Mouse (Mus musculus): ENCODE measurements at regions not wholly inside any gene's neighbourhood (a gene's known extent, or its start where the extent isn't known, plus 50 kb on each side); places are given as distances from the start of the nearest gene placed in this dataset.
A peak's percentile ranks its signal among the peaks of the same experiment; 100 is the strongest.

- Histone ChIP-seq H3K9me3 (ENCODE audit: low read depth, low read length) (no peaks in the 10 kb centered on the region), H3K4me3 (ENCODE audit: low read depth, low read length) (no peak overlapping the region), H3K27ac (ENCODE audit: low read depth) (no peak overlapping the region), H3K4me1 (ENCODE audit: insufficient read depth) (no peaks in the 10 kb centered on the region), H3K4me2 (no peak overlapping the region), H3K27me3 (ENCODE audit: insufficient read depth, low read length) (no peaks in the 10 kb centered on the region), H3K36me3 (ENCODE audit: insufficient read depth) (no peaks in the 10 kb centered on the region), H3K9ac (no peak overlapping the region)
- ATAC-seq (ENCODE audit: insufficient read depth): no peak
- no peak for DNase-seq
- no peak for TF ChIP-seq CTCF (IDR thresholded peaks at IDR 0.05; ENCODE audit: low read depth)
- 83% methylated on average over 6 of the region's 11 CpGs for WGBS
These were observed 314.0 kb upstream of the Hs6st1 start for GRCm38 (mm10) chr1:35754170-35754569.

- Histone ChIP-seq H3K9ac (no peak overlapping the region), H3K4me3 (ENCODE audit: low read depth, low read length) (no peak overlapping the region), H3K4me1 (ENCODE audit: insufficient read depth) (no peaks in the 10 kb centered on the region), H3K4me2 (no peak overlapping the region), H3K9me3 (ENCODE audit: low read depth, low read length) (no peaks in the 10 kb centered on the region), H3K27me3 (ENCODE audit: insufficient read depth, low read length) (no peaks in the 10 kb centered on the region), H3K27ac (ENCODE audit: low read depth) (no peak overlapping the region), H3K36me3 (ENCODE audit: insufficient read depth) (no peaks in the 10 kb centered on the region)
- WGBS: 62% methylated on average over 12 of the region's 12 CpGs
- ATAC-seq (ENCODE audit: insufficient read depth): no peak
- no peak for TF ChIP-seq CTCF (IDR thresholded peaks at IDR 0.05; ENCODE audit: low read depth)
- no peak for DNase-seq
These were observed 309.2 kb upstream of the Hs6st1 start for GRCm38 (mm10) chr1:35759010-35759409.

- Histone ChIP-seq H3K4me1 (ENCODE audit: insufficient read depth) (no peaks in the 10 kb centered on the region), H3K27ac (ENCODE audit: low read depth) (no peak overlapping the region), H3K27me3 (ENCODE audit: insufficient read depth, low read length) (no peaks in the 10 kb centered on the region), H3K9ac (no peak overlapping the region), H3K9me3 (ENCODE audit: low read depth, low read length) (no peaks in the 10 kb centered on the region), H3K36me3 (ENCODE audit: insufficient read depth) (no peaks in the 10 kb centered on the region), H3K4me3 (ENCODE audit: low read depth, low read length) (no peak overlapping the region), H3K4me2 (no peak overlapping the region)
- ATAC-seq (ENCODE audit: insufficient read depth): no peak
- WGBS: 68% methylated on average over 4 of the region's 4 CpGs
- no peak for TF ChIP-seq CTCF (IDR thresholded peaks at IDR 0.05; ENCODE audit: low read depth)
- no peak for DNase-seq
These were observed 308.6 kb upstream of the Hs6st1 start for GRCm38 (mm10) chr1:35759600-35759999.

GRCm38 (mm10) chr1:35763051-35763450, 305.1 kb upstream of the Hs6st1 start:
- no peak for TF ChIP-seq CTCF (IDR thresholded peaks at IDR 0.05; ENCODE audit: low read depth)
- ATAC-seq (ENCODE audit: insufficient read depth) (no peak), DNase-seq (no peak)
- Histone ChIP-seq H3K36me3 (ENCODE audit: insufficient read depth) (no peaks in the 10 kb centered on the region), H3K27me3 (ENCODE audit: insufficient read depth, low read length) (no peaks in the 10 kb centered on the region), H3K4me1 (ENCODE audit: insufficient read depth) (no peaks in the 10 kb centered on the region), H3K4me2 (no peak overlapping the region), H3K9me3 (ENCODE audit: low read depth, low read length) (no peaks in the 10 kb centered on the region), H3K9ac (no peak overlapping the region), H3K4me3 (ENCODE audit: low read depth, low read length) (no peak overlapping the region), H3K27ac (ENCODE audit: low read depth) (no peak overlapping the region)
- 78% methylated on average over 9 of the region's 9 CpGs for WGBS

- no peak for TF ChIP-seq CTCF (IDR thresholded peaks at IDR 0.05; ENCODE audit: low read depth)
- H3K9ac ChIP-seq: no peak overlapping the region
- H3K36me3 ChIP-seq (ENCODE audit: insufficient read depth): no peaks in the 10 kb centered on the region
- WGBS: 79% methylated on average over 10 of the region's 10 CpGs
- H3K27me3 ChIP-seq (ENCODE audit: insufficient read depth, low read length): no peaks in the 10 kb centered on the region
- H3K9me3 ChIP-seq (ENCODE audit: low read depth, low read length): no peaks in the 10 kb centered on the region
- DNase-seq: no peak
- no peak overlapping the region for H3K27ac ChIP-seq (ENCODE audit: low read depth)
- H3K4me3 ChIP-seq (ENCODE audit: low read depth, low read length): no peak overlapping the region
- peak; percentile 49; the same call in 1 of the 2 replicates for ATAC-seq (ENCODE audit: insufficient read depth)
- no peak overlapping the region for H3K4me2 ChIP-seq
- no peaks in the 10 kb centered on the region for H3K4me1 ChIP-seq (ENCODE audit: insufficient read depth)
These were observed 304.7 kb upstream of the Hs6st1 start for GRCm38 (mm10) chr1:35763456-35763855.

GRCm38 (mm10) chr1:35764068-35764467, 304.1 kb upstream of the Hs6st1 start:
- no peak overlapping the region for H3K27ac ChIP-seq (ENCODE audit: low read depth)
- TF ChIP-seq CTCF (IDR thresholded peaks at IDR 0.05; ENCODE audit: low read depth): no peak
- no peak overlapping the region for H3K9ac ChIP-seq
- DNase-seq (no peak), ATAC-seq (ENCODE audit: insufficient read depth) (no peak)
- no peak overlapping the region for H3K4me3 ChIP-seq (ENCODE audit: low read depth, low read length)
- H3K4me1 ChIP-seq (ENCODE audit: insufficient read depth): no peaks in the 10 kb centered on the region
- H3K27me3 ChIP-seq (ENCODE audit: insufficient read depth, low read length): no peaks in the 10 kb centered on the region
- no peaks in the 10 kb centered on the region for H3K9me3 ChIP-seq (ENCODE audit: low read depth, low read length)
- H3K4me2 ChIP-seq: no peak overlapping the region
- 72% methylated on average over 1 of the region's 1 CpGs for WGBS
- H3K36me3 ChIP-seq (ENCODE audit: insufficient read depth): no peaks in the 10 kb centered on the region

- Histone ChIP-seq H3K9me3 (ENCODE audit: low read depth, low read length) (no peaks in the 10 kb centered on the region), H3K4me2 (no peak overlapping the region), H3K27me3 (ENCODE audit: insufficient read depth, low read length) (no peaks in the 10 kb centered on the region), H3K36me3 (ENCODE audit: insufficient read depth) (no peaks in the 10 kb centered on the region), H3K4me1 (ENCODE audit: insufficient read depth) (no peaks in the 10 kb centered on the region), H3K4me3 (ENCODE audit: low read depth, low read length) (no peak overlapping the region), H3K9ac (no peak overlapping the region), H3K27ac (ENCODE audit: low read depth) (no peak overlapping the region)
- WGBS: 84% methylated on average over 4 of the region's 4 CpGs
- DNase-seq (no peak), ATAC-seq (ENCODE audit: insufficient read depth) (no peak)
- 0 out of 2 replicates have a peak, but pooled peaks have one; percentile 16 for TF ChIP-seq CTCF (IDR thresholded peaks at IDR 0.05; ENCODE audit: low read depth)
These were observed 302.5 kb upstream of the Hs6st1 start for GRCm38 (mm10) chr1:35765692-35766091.

- Histone ChIP-seq H3K4me3 (ENCODE audit: low read depth, low read length) (no peak overlapping the region), H3K4me1 (ENCODE audit: insufficient read depth) (no peaks in the 10 kb centered on the region), H3K27ac (ENCODE audit: low read depth) (no peak overlapping the region), H3K4me2 (no peak overlapping the region), H3K27me3 (ENCODE audit: insufficient read depth, low read length) (no peaks in the 10 kb centered on the region), H3K36me3 (ENCODE audit: insufficient read depth) (no peaks in the 10 kb centered on the region), H3K9ac (no peak overlapping the region), H3K9me3 (ENCODE audit: low read depth, low read length) (no peaks in the 10 kb centered on the region)
- no peak for TF ChIP-seq CTCF (IDR thresholded peaks at IDR 0.05; ENCODE audit: low read depth)
- 75% methylated on average over 5 of the region's 5 CpGs for WGBS
- no peak for ATAC-seq (ENCODE audit: insufficient read depth)
- DNase-seq: no peak
These were observed 301.9 kb upstream of the Hs6st1 start for GRCm38 (mm10) chr1:35766271-35766670.

Measured in lung, embryonic 14.5 days (tissue).